Mouse (Mus musculus) splenic B cell, adult 2 months (primary cell): ENCODE results near the gene Lrsam1.

ENCODE experiments used
- DNase-seq: peaks from one replicate; pipeline ENCODE4 v3.0.0-alpha.2; 2011; ENCODE audit warnings: low read depth, low spot score
- H3K27me3 ChIP-seq: 2 replicates; pipeline ENCODE4 v1.6.1; 2012; ENCODE audit warnings: mild to moderate bottlenecking, low read length, moderate library complexity, mixed read lengths; ENCODE audit not compliant: control insufficient read depth, poor library complexity, insufficient read depth, severe bottlenecking
- H3K36me3 ChIP-seq: 2 replicates; pipeline ENCODE4 v1.6.1; 2012; ENCODE audit warnings: mild to moderate bottlenecking, low read length, moderate library complexity, mixed read lengths; ENCODE audit not compliant: control insufficient read depth, poor library complexity, insufficient read depth, severe bottlenecking

Gene Lrsam1

DNA sequence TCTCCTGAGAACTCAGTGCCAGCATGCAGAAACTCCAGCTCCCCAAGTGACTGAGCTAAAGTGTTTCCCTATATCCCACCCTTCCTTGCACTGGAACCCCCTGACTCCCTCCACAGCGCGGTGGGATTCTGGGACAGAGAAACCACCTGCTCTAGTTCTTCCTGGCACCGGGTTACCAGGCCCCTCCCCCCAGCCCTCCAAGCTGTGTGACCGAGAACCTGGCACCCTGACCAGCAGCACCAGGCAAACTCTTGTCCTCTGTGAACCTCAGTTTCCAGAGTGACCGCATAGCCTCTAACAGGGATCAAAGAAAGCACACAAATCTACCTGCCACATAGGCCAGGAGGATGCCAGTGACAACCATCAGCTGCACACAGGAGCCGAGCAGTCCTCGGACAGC, 18.3 kb upstream of the Lrsam1 start:
- no peak for DNase-seq
- Histone ChIP-seq H3K27me3 (no peaks in the 10 kb centered on the region), H3K36me3 (no peaks in the 10 kb centered on the region)

DNA sequence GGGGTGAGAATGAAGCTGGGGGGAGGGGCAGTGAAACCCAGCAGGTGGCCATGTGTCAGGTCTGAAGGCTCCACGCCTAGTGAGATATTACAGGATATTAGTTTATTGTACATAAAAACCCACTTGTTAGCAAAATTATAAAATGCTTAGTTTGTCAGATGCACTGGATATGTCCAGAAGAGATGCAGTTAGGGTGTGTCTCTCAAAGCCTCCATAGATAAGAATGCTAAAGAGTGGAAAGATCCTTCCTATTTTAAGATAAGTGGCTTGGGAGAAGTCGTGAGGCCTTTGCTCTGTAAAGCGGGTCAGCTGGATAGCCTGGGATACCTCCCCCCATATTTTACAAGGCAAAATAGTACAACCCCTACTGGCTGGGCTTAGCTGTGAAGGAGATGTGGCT, 17.3 kb upstream of the Lrsam1 start:
- Histone ChIP-seq H3K36me3 (no peaks in the 10 kb centered on the region), H3K27me3 (no peaks in the 10 kb centered on the region)
- no peak for DNase-seq

DNA sequence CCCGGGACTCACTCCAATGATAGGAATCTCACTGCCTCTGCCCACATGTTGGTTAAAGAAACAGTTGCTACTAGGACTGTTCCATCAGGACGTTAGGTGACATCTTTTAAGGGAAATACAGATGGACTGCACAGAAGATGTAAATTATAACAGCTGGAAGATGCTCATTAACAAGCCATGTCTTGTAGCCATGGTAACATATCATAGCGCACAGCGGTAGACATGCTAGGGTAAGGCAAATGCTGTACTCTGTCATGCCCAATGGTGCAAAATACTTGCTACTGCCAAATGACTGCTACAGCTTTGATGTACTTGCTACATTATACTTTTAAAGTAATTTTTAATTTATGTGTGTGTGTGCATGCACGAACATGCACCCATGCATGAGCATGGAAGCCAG, 15.7 kb upstream of the Lrsam1 start:
- DNase-seq: no peak
- H3K36me3 ChIP-seq: no peaks in the 10 kb centered on the region
- H3K27me3 ChIP-seq: no peaks in the 10 kb centered on the region

DNA sequence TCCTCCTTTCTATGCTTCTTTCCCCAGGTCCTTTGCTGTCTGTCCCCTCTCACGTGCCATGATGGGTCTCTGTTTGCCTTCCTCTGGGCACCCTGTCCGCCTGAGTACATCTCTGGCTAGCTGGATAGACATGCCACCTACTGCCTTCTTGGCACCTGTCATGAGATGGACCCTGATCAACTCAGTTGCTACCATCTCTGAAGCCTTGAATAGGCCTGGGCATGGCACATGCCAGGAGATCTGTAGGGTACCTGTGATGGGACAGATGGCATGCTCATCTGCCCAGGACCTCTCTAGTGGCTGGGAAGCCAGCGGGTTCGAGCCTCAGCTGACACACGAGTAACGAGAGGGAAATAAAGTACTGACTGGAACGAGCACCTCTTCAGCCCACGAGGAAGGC, 12.8 kb upstream of the Lrsam1 start:
- no peaks in the 10 kb centered on the region for H3K27me3 ChIP-seq
- H3K36me3 ChIP-seq: no peaks in the 10 kb centered on the region
- DNase-seq: no peak

DNA sequence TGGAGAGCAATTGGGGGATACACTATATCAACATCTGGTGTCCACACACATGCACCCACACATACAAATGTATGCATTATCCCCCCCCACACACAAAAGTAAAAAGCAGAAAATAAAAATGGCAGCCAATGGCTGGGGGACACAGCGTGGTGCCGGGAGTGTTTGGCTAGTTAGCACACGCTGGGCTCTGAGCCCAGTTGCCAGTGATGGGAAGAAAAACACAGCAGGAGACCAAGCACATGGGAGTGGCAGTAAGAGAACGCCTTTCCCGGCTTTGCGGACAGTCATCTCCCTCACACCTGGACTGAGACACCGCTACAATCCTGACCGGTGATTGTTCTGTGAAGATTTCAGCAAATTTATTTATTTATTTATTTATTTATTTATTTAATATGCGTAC, 9.8 kb upstream of the Lrsam1 start:
- H3K27me3 ChIP-seq: no peaks in the 10 kb centered on the region
- no peak for DNase-seq
- H3K36me3 ChIP-seq: no peaks in the 10 kb centered on the region

DNA sequence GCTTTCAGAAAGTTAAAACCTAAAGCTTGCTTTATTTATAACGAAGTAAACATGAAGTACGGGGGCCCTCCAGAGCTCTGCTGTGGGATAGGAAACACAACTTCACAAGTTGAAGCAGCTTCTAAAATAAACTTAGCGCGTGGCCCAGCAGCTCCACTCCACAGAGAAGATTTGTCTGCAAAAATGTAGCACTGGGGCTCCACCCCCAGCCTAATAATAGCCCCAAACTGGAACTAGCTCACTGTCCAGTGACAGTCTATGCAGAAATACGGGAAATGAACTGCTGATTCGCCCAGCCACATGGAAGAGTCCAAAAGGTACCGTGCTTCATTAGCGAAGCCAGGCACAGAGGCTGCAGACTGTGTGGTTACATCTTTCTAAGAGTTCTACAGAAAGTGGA, 7.9 kb upstream of the Lrsam1 start:
- no peak for DNase-seq
- Histone ChIP-seq H3K27me3 (no peaks in the 10 kb centered on the region), H3K36me3 (peaks cover 3% of the 10 kb centered on the region; the same call in 1 of the 2 replicates)

DNA sequence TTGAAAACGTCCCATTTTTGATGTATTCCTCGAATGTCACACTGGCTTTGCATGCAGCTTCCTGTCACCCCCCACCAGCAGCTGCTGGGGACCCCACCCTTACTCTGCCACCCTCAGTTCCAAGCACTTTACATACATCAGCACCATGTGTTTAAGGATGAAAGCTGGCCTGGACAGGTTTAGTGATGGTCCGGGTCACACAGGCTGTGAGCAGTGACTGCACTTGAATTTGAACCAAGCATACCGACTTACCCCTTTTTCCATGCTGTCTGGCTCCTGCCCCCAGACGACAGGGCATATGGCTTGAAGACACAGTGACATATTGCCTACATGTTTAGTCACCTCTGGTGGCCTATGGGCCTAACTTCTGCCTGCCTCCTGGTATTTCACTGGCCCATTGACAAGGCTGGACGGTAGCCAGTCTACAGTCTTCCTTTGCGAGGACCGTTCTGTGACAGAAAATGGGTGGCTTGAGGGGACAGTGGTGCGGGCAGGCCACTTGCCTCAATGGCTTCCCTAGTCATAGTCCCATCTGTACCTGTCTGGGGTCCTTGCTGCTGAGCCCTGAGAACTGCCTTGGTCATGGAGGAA, 6.7 kb upstream of the Lrsam1 start:
- peak; percentile 10 for DNase-seq
- Histone ChIP-seq H3K27me3 (no peaks in the 10 kb centered on the region), H3K36me3 (peaks cover 11% of the 10 kb centered on the region)

DNA sequence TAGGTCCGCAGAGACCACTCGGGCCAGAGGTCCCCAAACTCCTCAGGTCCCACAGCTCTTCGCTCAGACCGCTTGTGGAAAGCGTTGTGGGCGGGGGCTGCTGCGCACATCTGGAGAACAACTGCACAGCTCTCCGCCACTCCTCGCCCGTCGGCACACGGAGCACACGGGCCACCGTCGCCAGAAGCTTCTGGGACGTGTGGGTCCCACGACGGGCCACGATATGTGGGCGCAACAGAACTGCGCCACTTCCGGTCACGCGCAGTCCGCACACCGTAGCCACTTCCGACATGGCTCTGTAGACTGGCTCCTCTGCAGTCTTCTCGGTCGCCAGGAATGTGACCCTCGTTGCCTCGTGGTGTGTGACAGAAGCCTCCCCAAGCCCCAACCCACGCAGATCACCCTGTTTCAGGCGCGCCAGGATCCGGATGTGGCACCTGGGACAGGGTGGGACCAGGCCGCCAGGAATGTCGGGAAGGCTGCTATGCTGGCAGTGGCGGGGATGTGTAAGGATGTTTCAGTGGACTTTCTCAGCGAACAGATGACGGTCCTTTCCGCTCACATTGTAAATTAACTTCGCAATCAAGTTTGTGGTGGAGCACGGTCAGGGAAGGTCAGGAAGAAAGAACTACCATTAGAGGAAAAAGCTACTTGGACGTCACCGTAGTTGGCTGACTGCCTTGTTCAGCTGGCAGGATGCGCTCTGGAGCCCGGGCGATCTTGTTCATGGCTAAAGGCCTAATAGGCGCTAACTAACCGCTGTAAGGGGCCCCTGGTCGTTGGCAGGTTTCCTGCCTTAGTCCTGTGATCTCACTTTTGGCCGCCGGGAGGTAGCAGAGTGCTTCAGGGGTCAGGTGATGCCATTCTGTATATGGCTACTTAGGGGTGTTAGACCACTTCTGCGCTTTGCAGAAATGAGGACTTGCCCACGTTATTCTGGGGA, 5.5 kb upstream of the Lrsam1 start:
- DNase-seq: peak; percentile 96
- Histone ChIP-seq H3K36me3 (peaks cover 12% of the 10 kb centered on the region), H3K27me3 (no peaks in the 10 kb centered on the region)

DNA sequence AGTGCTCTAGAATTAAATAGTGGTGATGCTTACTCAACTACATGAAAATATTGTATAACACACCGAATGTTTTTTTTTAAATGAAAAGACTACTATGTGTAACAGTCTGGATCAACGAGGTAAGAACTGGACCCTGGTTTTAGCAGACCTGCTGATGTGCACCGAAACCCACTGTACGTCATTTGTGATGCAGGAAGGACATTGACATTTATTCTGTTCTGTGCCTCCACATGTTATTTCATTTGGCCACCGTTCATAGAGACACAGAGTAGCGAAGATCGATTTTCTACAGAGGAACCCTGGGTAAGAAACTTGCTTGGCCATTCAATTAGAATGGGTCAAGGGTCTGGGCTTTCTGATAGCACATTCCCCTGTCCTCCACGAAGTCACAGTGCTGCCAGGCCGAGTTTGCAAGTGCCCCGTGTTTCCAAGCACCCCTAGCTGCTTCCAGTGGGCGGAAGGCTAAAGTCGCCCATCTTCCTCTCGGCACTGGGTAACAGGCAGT, 4.8 kb upstream of the Lrsam1 start:
- no peaks in the 10 kb centered on the region for H3K27me3 ChIP-seq
- peak; percentile 43 for DNase-seq
- H3K36me3 ChIP-seq: peaks cover 12% of the 10 kb centered on the region

DNA sequence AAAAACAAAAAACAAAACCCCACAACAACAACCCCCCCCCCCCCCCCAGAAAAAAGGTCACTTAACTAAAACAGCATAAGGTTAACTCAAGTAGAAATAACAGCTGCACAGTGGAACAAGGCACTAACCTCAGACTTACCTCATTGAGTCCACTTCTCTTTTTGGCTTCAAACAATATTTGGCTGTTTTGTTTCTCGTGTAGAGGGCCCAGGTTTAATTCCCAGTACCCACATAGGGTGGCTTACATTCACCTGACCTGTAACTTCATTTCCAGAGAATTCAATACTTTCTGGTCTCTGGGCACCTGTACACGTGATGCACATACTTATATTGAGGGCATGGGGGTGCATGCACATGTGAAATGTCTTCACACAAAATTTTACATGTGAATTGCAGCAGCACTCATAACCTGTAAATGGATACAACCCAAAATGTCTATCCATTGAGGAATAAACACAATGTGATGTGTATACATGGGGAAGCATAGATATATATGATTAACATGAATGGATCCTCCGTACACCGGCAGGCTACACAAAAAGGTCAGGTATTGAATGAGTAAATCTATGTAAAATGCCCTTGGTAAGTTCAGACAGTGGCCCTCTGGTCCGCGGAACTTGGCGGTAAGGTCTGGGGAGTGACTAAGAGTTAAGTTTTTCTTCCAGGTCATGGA, 4.2 kb upstream of the Lrsam1 start:
- DNase-seq: peak; percentile 81
- H3K36me3 ChIP-seq: peaks cover 12% of the 10 kb centered on the region
- no peaks in the 10 kb centered on the region for H3K27me3 ChIP-seq

DNA sequence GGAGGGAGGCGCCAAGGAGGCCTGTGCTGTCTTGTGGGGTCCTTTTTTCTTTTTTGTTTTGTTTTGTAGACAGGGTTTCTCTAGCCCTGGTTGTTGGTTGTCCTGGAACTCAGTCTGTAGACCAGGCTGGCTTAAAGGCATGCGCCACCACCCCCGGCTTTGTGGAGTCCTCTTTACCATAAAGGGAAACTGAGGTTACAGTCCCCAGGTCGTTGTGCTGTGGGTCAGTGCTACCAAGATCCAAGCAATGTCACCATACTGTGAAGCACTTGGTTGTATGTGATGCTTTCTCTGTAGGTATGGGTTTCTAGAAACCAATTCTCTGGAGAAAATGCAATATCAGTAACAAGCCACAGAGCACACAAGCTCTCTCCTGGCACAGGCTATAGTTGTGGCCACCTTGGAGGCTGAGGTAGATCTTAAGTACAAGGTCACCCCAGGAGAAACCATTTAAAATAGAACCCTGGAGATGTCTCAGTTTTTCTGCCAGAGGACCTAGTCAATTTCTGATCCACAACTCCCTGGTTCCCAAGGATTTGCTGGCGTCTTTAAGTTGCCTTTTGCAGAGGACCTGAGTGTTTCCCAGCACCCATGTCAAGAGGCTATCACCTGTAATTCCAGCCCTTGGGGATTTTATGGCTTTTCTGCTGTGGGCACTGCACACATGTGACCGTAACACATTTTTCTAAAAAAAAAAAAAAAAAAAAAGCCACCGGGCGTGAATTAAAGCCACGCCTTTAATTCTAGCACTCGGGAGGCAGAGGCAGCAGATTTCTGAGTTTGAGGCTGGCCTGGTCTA, 3.4 kb upstream of the Lrsam1 start:
- peak; percentile 57 for DNase-seq
- Histone ChIP-seq H3K27me3 (no peaks in the 10 kb centered on the region), H3K36me3 (peaks cover 12% of the 10 kb centered on the region)

DNA sequence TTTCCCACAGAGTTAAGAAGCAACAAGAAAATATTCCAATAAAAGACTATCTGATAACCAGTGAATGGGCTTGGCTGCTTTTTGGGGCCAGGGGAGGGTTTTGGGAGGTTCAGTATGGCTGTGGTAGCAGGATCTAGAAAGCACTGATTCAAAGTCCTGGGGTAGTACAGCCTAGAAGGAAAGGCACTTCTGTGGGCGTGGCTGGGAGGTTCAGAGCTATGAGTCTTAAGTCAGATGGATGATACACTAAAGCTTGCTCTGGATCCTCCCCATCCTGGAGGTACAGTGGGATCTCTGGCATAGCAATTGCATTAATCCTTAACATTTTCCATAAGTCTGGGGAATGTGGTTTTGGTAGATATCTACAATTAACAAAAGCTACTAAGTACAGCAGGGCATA, 2.6 kb upstream of the Lrsam1 start:
- no peak for DNase-seq
- Histone ChIP-seq H3K27me3 (no peaks in the 10 kb centered on the region), H3K36me3 (peaks cover 12% of the 10 kb centered on the region)

DNA sequence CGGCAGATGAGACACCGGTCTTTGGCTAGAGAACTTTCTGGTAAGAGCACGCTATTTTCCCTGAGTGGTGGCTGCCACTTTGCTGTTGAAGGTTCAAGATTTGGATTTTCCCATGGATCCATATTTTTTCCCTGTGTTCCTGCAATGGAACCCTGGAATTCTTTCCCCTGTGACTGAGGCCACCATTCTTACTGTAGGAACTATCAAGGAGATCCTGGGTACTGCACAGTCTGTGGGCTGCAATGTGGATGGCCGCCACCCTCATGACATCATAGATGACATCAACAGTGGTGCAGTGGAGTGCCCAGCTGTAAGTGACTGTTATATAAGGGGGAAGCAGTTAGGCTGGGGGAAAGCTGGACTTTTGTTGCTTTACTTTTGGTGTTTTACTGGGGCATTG, 2.1 kb upstream of the Lrsam1 start:
- no peaks in the 10 kb centered on the region for H3K27me3 ChIP-seq
- DNase-seq: peak; percentile 42
- peaks cover 12% of the 10 kb centered on the region for H3K36me3 ChIP-seq

DNA sequence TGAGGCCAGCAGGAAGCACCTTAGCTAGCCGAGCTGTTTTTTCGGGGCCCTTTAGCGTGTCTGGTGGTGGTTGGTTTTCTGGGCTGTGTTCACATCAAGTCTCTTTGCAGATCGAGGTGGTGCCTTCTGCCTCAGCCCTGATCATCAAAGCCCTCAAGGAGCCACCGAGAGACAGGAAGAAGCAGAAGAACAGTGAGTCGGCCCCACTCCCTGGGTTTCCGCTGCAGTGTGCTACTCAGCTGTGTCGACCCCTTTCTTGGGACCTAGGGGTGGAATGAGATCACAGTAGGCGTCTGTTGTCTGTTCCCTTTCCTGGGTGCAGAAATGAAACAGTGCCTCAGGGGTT, 1.4 kb upstream of the Lrsam1 start:
- H3K27me3 ChIP-seq: no peaks in the 10 kb centered on the region
- peaks cover 12% of the 10 kb centered on the region for H3K36me3 ChIP-seq
- DNase-seq: peak; percentile 32
